Mouse (Mus musculus) small intestine, adult 2 months (tissue): ENCODE data around the gene L3mbtl4.

Experiments used
- CTCF ChIP-seq: fragments of 200-500 bp; IDR thresholded peaks from 2 replicates; pipeline ENCODE4 v1.5.1; 2012; ENCODE audit warnings: low read depth, mild to moderate bottlenecking, control low read depth, inconsistent platforms, low read length, moderate library complexity, mixed read lengths; ENCODE audit not compliant: insufficient replicate concordance, insufficient read length; ENCODE audit errors: extremely low read depth
- POLR2A ChIP-seq: fragments of 200-500 bp; IDR thresholded peaks from 2 replicates; pipeline ENCODE4 v1.6.1; 2012; ENCODE audit warnings: low read depth, mild to moderate bottlenecking, control low read depth, inconsistent platforms, low read length, moderate library complexity

DNA sequence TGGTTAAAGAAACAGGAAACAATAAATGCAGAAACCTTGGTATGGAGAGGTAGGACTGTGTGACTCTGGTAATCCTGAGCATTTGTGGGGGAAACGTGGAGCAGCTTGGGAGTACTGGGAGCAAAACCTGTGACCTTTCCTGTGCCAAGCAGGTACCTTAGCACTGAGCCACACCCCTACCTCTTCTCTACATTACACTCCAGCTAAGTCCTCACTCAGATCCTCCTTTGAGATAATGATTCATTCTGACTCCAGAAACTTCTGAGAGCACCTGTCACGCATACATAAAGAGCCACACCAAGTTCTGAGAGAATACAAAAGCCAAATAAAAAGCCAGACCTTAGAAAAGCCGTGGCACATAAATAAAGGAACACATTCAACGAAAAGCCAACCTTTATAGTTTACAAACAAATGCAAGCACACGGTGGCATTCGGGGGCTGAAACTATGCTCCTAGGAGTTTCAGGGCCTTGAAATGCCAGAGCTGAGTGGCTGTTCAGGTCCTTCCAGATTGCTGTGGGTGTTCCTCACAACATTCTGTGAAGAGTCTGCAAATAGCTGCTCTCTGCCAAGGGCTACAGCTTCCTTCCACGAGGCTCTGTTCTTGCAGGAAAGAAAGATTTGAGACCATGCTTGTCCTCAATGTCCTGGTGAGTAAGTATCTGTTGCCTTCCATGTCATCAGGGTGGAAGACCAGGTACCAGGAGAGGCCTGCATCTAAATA, 8.6 kb upstream of the L3mbtl4 start:
- TF ChIP-seq POLR2A, result no peak
- no peak for TF ChIP-seq CTCF
